Mouse (Mus musculus) olfactory bulb, adult 2 months (tissue): ENCODE data around the gene Tcstv3.

Source experiments
- CTCF ChIP-seq: fragments of 200-500 bp; IDR thresholded peaks from 2 replicates; pipeline ENCODE4 v1.5.1; 2012; ENCODE audit warnings: low read depth, mild to moderate bottlenecking, low read length, moderate library complexity; ENCODE audit not compliant: insufficient read depth
- POLR2A ChIP-seq: fragments of 200-500 bp; IDR thresholded peaks from 2 replicates; pipeline ENCODE4 v1.6.1; 2012; ENCODE audit warnings: mild to moderate bottlenecking, low read depth, low read length, moderate library complexity; ENCODE audit not compliant: insufficient read depth

- no peak for TF ChIP-seq POLR2A
- no peak for TF ChIP-seq CTCF
These were observed 37.9 kb upstream of the Tcstv3 start for GRCm38 (mm10) chr13:120278784-120279183.
